Mouse (Mus musculus) stomach, postnatal 0 days (tissue): Measurements from ENCODE around the gene Trmt1. TPM values are rescaled to one million over a fixed set of nuclear protein-coding genes. Genes with fewer than 3 reads are reported as not detected.

Experiments used
- ATAC-seq: fragments of 200-750 bp; cut with Nextera tagmentation; 2 replicates; pipeline ENCODE4 v1.8.0; 2017; ENCODE audit not compliant: low FRiP score, low TSS enrichment
- DNase-seq: peaks from one replicate; pipeline ENCODE4 v3.0.0-alpha.2; 2016; ENCODE audit warnings: low spot score
- H3K27ac ChIP-seq: fragments of 300-500 bp; sonication (generic); replicated peaks from 2 replicates; pipeline ENCODE4 v1.5.1; 2014; ENCODE audit warnings: mild to moderate bottlenecking, control low read depth
- H3K27me3 ChIP-seq: fragments of 300-500 bp; sonication (generic); 2 replicates; pipeline ENCODE4 v1.6.1; 2014; ENCODE audit warnings: low read length; ENCODE audit not compliant: control insufficient read depth, insufficient read depth
- H3K36me3 ChIP-seq: fragments of 300-500 bp; sonication (generic); 2 replicates; pipeline ENCODE4 v1.6.1; 2014; ENCODE audit warnings: low read length, mixed read lengths; ENCODE audit not compliant: control insufficient read depth, insufficient read depth
- H3K4me1 ChIP-seq: fragments of 300-500 bp; sonication (generic); replicated peaks from 2 replicates; pipeline ENCODE4 v1.6.1; 2014; ENCODE audit warnings: antibody characterized with exemption; ENCODE audit not compliant: control insufficient read depth, insufficient read depth
- H3K4me2 ChIP-seq: fragments of 300-500 bp; sonication (generic); replicated peaks from 2 replicates; pipeline ENCODE4 v1.6.1; 2014; ENCODE audit warnings: low read depth, mild to moderate bottlenecking, control low read depth, moderate library complexity
- H3K4me3 ChIP-seq: fragments of 300-500 bp; sonication (generic); 2 replicates; pipeline ENCODE4 v1.5.1; 2014; ENCODE audit warnings: low read depth, low read length, control low read depth
- H3K9ac ChIP-seq: fragments of 300-500 bp; sonication (generic); 2 replicates; pipeline ENCODE4 v1.6.1; 2014; ENCODE audit warnings: mild to moderate bottlenecking, low read length, control low read depth, mixed read lengths
- H3K9me3 ChIP-seq: fragments of 300-500 bp; sonication (generic); 2 replicates; pipeline ENCODE4 v1.6.1; 2016; ENCODE audit warnings: low read length; ENCODE audit not compliant: control insufficient read depth
- CTCF ChIP-seq: IDR thresholded peaks from 2 replicates; pipeline ENCODE4 v1.5.1; 2016; ENCODE audit warnings: antibody characterized with exemption, low read depth, mild to moderate bottlenecking, moderate library complexity
- EP300 ChIP-seq: optimal IDR thresholded peaks from 2 replicates; pipeline ENCODE3; 2016; ENCODE audit warnings: antibody characterized with exemption
- WGBS: fragments of 180-500 bp; shearing (Covaris S2); extraction: QIAGEN DNeasy Blood & Tissue Kit; methylation state at CpG from one replicate; pipeline ENCODE4 v1.1.7; 2014; 5-methylcytosine and 5-hydroxymethylcytosine counted together
- polyA plus RNA-seq: library from polyadenylated mRNA; unstranded; fragments of >200 nt; fragmentation: Nextera tagmentation; extraction: Ambion mirVana; gene quantifications from 2 replicates; pipeline ENCODE4 v1.2.1, GENCODE M21; 2015

The Trmt1 gene
- polyA plus RNA-seq, 1 experiment from 2014 or later = 45.1 TPM

DNA sequence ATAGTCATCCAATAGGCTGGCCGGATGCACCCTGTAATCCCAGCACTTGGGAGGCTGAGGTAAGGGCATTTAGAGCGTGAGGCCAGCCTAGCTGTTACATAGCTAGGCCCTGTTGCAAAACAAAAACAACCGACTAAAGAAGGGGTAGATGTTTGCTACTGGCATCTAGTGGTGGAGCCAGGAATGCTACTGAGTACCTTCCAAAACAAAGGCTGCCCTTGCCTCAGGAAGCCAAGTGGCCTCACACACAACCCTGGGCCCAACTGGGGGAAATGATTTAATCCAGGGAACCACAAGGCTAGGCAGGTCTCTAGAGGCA, 39.8 kb downstream of the Trmt1 start:
- H3K4me1 ChIP-seq = peaks cover 35% of the 10 kb centered on the region
- no peak for TF ChIP-seq EP300
- TF ChIP-seq CTCF = peak; percentile 68
- no peak for DNase-seq
- H3K4me2 ChIP-seq = no peak overlapping the region
- no peak overlapping the region for H3K9ac ChIP-seq
- WGBS = 22% methylated on average over 3 of the region's 3 CpGs
- no peaks in the 10 kb centered on the region for H3K27me3 ChIP-seq
- peak overlapping the region; percentile 78; the same call in 1 of the 2 replicates for H3K27ac ChIP-seq
- peaks cover 7% of the 10 kb centered on the region; the same call in 1 of the 2 replicates for H3K36me3 ChIP-seq
- H3K4me3 ChIP-seq = no peak overlapping the region
- H3K9me3 ChIP-seq = no peaks in the 10 kb centered on the region
- ATAC-seq = no peak

- WGBS = 72% methylated on average over 3 of the region's 3 CpGs
- Histone ChIP-seq H3K4me3 (no peak overlapping the region), H3K9ac (no peak overlapping the region), H3K27ac (no peak overlapping the region), H3K9me3 (no peaks in the 10 kb centered on the region), H3K4me1 (peaks cover 43% of the 10 kb centered on the region), H3K27me3 (no peaks in the 10 kb centered on the region), H3K36me3 (0 out of 2 replicates have a peak, but pooled peaks cover 2% of the 10 kb centered on the region), H3K4me2 (no peak overlapping the region)
- ATAC-seq (no peak), DNase-seq (no peak)
- TF ChIP-seq CTCF (no peak), EP300 (no peak)
Measured at GRCm38 (mm10) chr8:84728474-84728873, 42.4 kb downstream of the Trmt1 start.

- no peak for TF ChIP-seq CTCF
- no peak for TF ChIP-seq EP300
- H3K4me1 ChIP-seq = peaks cover 33% of the 10 kb centered on the region
- ATAC-seq = no peak
Measured at GRCm38 (mm10) chr8:84729921-84730362, 43.8 kb downstream of the Trmt1 start.

DNA sequence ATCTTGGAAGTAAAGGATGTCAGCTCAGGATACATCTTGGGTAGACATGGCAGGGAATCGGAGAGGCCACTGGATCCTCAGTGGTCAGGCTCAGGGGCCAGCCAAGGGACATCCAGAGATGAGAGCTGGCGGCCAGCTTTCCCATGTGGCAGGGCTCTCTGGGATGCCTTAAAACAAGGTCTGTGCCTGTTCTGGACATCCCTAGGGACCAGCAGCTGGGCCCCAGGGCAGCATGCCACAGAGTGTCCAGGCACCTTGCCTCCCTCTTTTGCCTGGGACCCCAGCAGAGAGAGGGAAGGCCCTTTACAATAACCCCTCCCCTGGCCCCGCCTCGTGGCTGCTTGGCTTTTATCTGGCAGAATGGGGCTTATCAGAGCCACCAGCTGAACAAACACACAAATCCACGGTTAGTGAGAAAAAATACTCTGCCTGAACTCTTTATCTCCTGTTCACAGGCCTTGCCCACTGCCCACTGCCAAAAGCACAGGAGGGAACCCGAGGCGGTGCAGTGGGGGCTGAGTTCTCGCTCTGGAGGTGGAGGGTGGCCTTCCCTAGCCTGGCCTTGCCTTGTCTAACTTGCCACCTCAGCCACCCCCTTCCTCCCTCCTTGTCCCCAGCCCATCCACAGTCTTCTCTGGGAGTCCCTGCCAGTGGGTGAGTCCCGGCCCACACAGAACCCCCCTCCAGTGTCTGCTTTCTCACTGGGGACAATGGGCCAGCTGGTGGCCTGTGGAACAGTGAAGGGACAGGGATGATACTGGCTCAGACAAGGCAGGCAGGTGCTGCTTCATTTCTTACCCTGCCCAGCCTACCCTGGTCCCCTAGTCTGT, 44.6 kb downstream of the Trmt1 start:
- Histone ChIP-seq H3K36me3 (no peaks in the 10 kb centered on the region), H3K9ac (peak overlapping the region; percentile 47), H3K4me1 (peaks cover 27% of the 10 kb centered on the region), H3K4me3 (no peak overlapping the region), H3K27me3 (no peaks in the 10 kb centered on the region), H3K9me3 (no peaks in the 10 kb centered on the region), H3K4me2 (peak overlapping the region; percentile 23; the same call in 1 of the 2 replicates), H3K27ac (peak overlapping the region; percentile 88)
- WGBS = 46% methylated on average over 9 of the region's 9 CpGs
- peak; percentile 26; the same call in 1 of the 2 replicates for ATAC-seq
- DNase-seq = peak; percentile 75
- TF ChIP-seq CTCF (no peak), EP300 (no peak)

More at GRCm38 (mm10) chr8:84729921-84730362, 43.8 kb downstream of the Trmt1 start:
- Histone ChIP-seq H3K36me3 (0 out of 2 replicates have a peak, but pooled peaks cover 2% of the 10 kb centered on the region), H3K4me3 (no peak overlapping the region), H3K4me2 (no peak overlapping the region), H3K9ac (no peak overlapping the region), H3K27ac (peak overlapping the region; percentile 88), H3K9me3 (no peaks in the 10 kb centered on the region), H3K27me3 (no peaks in the 10 kb centered on the region)
- 70% methylated on average over 16 of the region's 16 CpGs for WGBS
- no peak for DNase-seq

- ATAC-seq = peak; percentile 33; the same call in 1 of the 2 replicates
- Histone ChIP-seq H3K9me3 (no peaks in the 10 kb centered on the region), H3K27me3 (no peaks in the 10 kb centered on the region), H3K27ac (peak overlapping the region; percentile 88), H3K4me3 (no peak overlapping the region), H3K4me1 (peaks cover 27% of the 10 kb centered on the region), H3K9ac (peak overlapping the region; percentile 47), H3K4me2 (0 out of 2 replicates have a peak overlapping the region, but pooled peaks have one; percentile 23), H3K36me3 (no peaks in the 10 kb centered on the region; the same call in 1 of the 2 replicates)
- DNase-seq = peak; percentile 56
- 44% methylated on average over 11 of the region's 11 CpGs for WGBS
- TF ChIP-seq CTCF (no peak), EP300 (no peak)
Measured at GRCm38 (mm10) chr8:84731371-84732177, 45.5 kb downstream of the Trmt1 start.
